Mouse (Mus musculus): ENCODE measurements around the gene Gpld1.

DNA sequence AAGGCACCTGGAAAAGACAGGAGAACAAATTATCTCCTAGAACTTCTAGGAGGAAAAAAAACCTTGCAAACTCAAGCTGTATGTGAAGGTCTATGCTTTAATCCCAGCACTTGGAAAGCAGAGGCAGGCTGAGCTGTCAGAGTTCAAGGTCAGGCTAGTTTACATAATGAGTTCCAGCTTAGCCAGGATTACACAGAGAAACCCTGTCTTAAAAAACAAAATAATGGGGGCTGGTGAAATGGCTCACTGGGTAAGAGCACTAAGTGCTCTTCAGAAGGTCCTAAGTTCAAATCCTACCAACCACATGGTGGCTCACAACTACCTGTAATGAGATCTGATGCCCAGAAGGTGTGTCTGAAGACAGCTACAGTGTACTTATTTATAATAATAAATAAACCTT, 12.4 kb upstream of the Gpld1 start:
- TF ChIP-seq GATA2 (IDR thresholded peaks at IDR 0.05; ENCODE audit: borderline replicate concordance, low read depth, low read length) (no peak), CTCF (IDR thresholded peaks at IDR 0.05; ENCODE audit: low read depth, low read length) (no peak), GATA1 (IDR thresholded peaks at IDR 0.05; ENCODE audit: borderline replicate concordance, low read length) (no peak), TAL1 (conservative IDR thresholded peaks at IDR 0.05; ENCODE audit: low read depth, low read length) (no peak), POLR2AphosphoS5 (IDR thresholded peaks at IDR 0.05; ENCODE audit: insufficient replicate concordance, low read depth, low read length) (no peak)

Data from G1E (cell line).